Comparison of ENCODE assay signal across 9 mouse cellular contexts in the genomic region with DNA sequence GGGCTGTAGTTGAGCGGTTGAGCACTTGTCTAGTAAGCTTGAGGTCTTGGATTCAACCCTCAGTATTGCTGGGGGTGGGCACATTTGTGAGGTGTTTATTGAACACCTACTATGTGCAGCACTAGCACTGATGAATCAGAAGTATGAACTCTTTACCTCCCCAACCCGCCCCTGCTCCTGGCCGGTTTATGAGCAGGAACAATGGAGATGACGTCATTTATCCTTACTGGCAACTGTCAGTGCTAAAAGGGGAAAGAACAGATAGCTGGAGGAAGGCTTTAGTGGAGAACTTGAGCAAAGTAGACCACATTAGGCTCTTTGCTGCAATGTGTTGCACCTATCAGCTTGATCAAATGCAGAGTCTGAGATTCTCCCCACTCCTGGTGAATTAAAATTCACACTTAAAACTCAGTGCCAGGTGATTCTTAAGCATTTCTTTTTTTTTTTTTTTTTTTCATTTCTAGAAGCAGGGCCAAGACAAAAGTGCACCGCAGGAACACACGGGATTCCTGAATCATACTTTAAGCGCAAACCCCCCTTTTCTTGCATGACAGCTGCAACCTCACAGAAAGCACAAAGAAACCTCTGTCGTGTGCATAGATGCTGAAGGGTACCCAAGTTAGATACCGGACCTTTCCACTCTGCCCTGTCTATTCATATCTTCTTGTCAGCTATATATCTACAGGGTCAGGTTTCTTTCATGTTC. TPM values are rescaled to one million over a fixed set of nuclear protein-coding genes. Genes with fewer than 3 reads are reported as not detected.
DNase-seq lines count a peak whose midpoint lies in the region; ATAC-seq lines count a peak whose summit lies in the region.
"Had no signal": no experiment of that assay in that cellular context is flagged by ENCODE, and none has a peak within 500 bp of the region (broad histone marks: within the 10 kb centered on the region; RNA-seq: fewer than 3 reads in every experiment).

No protein-coding gene starts in this region.

- WGBS in hindbrain, embryonic 12.5 days = 55% methylated on average over 9 of the region's 9 CpGs
- WGBS in hindbrain, embryonic 11.5 days = 64% methylated on average over 9 of the region's 9 CpGs
- WGBS in embryonic facial prominence, embryonic 11.5 days = 42% methylated on average over 9 of the region's 9 CpGs
- WGBS in forebrain, embryonic 14.5 days = 24% methylated on average over 9 of the region's 9 CpGs
- 56% methylated on average over 9 of the region's 9 CpGs for WGBS in midbrain, embryonic 15.5 days

- no peaks in the 10 kb centered on the region for H3K9me3 ChIP-seq in hindbrain, embryonic 12.5 days (replicated peaks)
- no peaks in the 10 kb centered on the region for H3K9me3 ChIP-seq in hindbrain, embryonic 11.5 days (ENCODE audit: control insufficient read depth, low read length)
- no peaks in the 10 kb centered on the region for H3K9me3 ChIP-seq in embryonic facial prominence, embryonic 11.5 days (replicated peaks; ENCODE audit: control insufficient read depth, low read length)
- H3K9me3 ChIP-seq in forebrain, embryonic 14.5 days (replicated peaks; ENCODE audit: control insufficient read depth, low read length) = no peaks in the 10 kb centered on the region
- no peaks in the 10 kb centered on the region for H3K9me3 ChIP-seq in midbrain, embryonic 15.5 days

- no peak overlapping the region for H3K9ac ChIP-seq in hindbrain, embryonic 12.5 days
- no peak overlapping the region for H3K9ac ChIP-seq in hindbrain, embryonic 11.5 days (ENCODE audit: low read depth, low read length)
- no peak overlapping the region for H3K9ac ChIP-seq in embryonic facial prominence, embryonic 11.5 days (replicated peaks; ENCODE audit: low read length)
- H3K9ac ChIP-seq in forebrain, embryonic 14.5 days (ENCODE audit: low read length) = no peak overlapping the region
- no peak overlapping the region for H3K9ac ChIP-seq in midbrain, embryonic 15.5 days

- peak; percentile 31; the same call in 1 of the 2 replicates for ATAC-seq in hindbrain, embryonic 12.5 days (ENCODE audit: low FRiP score)
- ATAC-seq in hindbrain, embryonic 11.5 days (ENCODE audit: low FRiP score) = no peak
- no peak for ATAC-seq in embryonic facial prominence, embryonic 11.5 days (replicated peaks; ENCODE audit: insufficient number of reproducible peaks, low FRiP score, low TSS enrichment, low read depth)
- ATAC-seq in forebrain, embryonic 14.5 days = no peak
- no peak; the same call in 1 of the 2 replicates for ATAC-seq in midbrain, embryonic 15.5 days (replicated peaks)

- no peak for DNase-seq in hindbrain, embryonic 11.5 days (ENCODE audit: low spot score)
- DNase-seq in embryonic facial prominence, embryonic 11.5 days (ENCODE audit: low spot score) = no peak
- peak; percentile 31 for DNase-seq in forebrain, embryonic 14.5 days (ENCODE audit: low spot score)
- DNase-seq in urinary bladder, adult 18-20 months (ENCODE audit: low spot score in 2 of 2) = no peak
- DNase-seq in testis, postnatal 10 days (ENCODE audit: low spot score) = no peak
- DNase-seq: lung, adult 18-20 months; thymus, adult 18-20 months had no signal

- H3K4me2 ChIP-seq in hindbrain, embryonic 12.5 days (replicated peaks) = no peak overlapping the region
- H3K4me2 ChIP-seq in hindbrain, embryonic 11.5 days (replicated peaks; ENCODE audit: low read depth, low read length) = no peak overlapping the region
- H3K4me2 ChIP-seq in embryonic facial prominence, embryonic 11.5 days (ENCODE audit: low read depth, low read length) = no peak overlapping the region
- H3K4me2 ChIP-seq in forebrain, embryonic 14.5 days (ENCODE audit: low read length) = peak overlapping the region; percentile 1; the same call in 1 of the 2 replicates
- no peak overlapping the region for H3K4me2 ChIP-seq in midbrain, embryonic 15.5 days

- H3K4me1 ChIP-seq in hindbrain, embryonic 12.5 days = peaks cover 21% of the 10 kb centered on the region
- H3K4me1 ChIP-seq in hindbrain, embryonic 11.5 days (replicated peaks; ENCODE audit: control insufficient read depth, insufficient read depth, low read length) = no peaks in the 10 kb centered on the region
- H3K4me1 ChIP-seq in embryonic facial prominence, embryonic 11.5 days (ENCODE audit: control insufficient read depth, insufficient read depth, low read length) = no peaks in the 10 kb centered on the region
- H3K4me1 ChIP-seq in forebrain, embryonic 14.5 days (ENCODE audit: control insufficient read depth, insufficient read depth, low read length) = peaks cover 25% of the 10 kb centered on the region
- H3K4me1 ChIP-seq in midbrain, embryonic 15.5 days = peaks cover 6% of the 10 kb centered on the region; the same call in 1 of the 2 replicates

- peak overlapping the region; percentile 78 for H3K27ac ChIP-seq in hindbrain, embryonic 12.5 days
- no peak overlapping the region for H3K27ac ChIP-seq in hindbrain, embryonic 11.5 days (ENCODE audit: low read depth, low read length)
- peak overlapping the region; percentile 74 for H3K27ac ChIP-seq in embryonic facial prominence, embryonic 11.5 days (replicated peaks; ENCODE audit: low read depth, low read length)
- peak overlapping the region; percentile 79 for H3K27ac ChIP-seq in forebrain, embryonic 14.5 days (ENCODE audit: low read depth, low read length)
- peak overlapping the region; percentile 37; the same call in 1 of the 2 replicates for H3K27ac ChIP-seq in midbrain, embryonic 15.5 days

- no peaks in the 10 kb centered on the region for H3K27me3 ChIP-seq in hindbrain, embryonic 12.5 days
- H3K27me3 ChIP-seq in hindbrain, embryonic 11.5 days (ENCODE audit: control insufficient read depth, insufficient read depth, low read length) = no peaks in the 10 kb centered on the region
- no peaks in the 10 kb centered on the region for H3K27me3 ChIP-seq in embryonic facial prominence, embryonic 11.5 days (ENCODE audit: control insufficient read depth, insufficient read depth, low read length)
- no peaks in the 10 kb centered on the region for H3K27me3 ChIP-seq in forebrain, embryonic 14.5 days (replicated peaks; ENCODE audit: control insufficient read depth, insufficient read depth, low read length)
- H3K27me3 ChIP-seq in midbrain, embryonic 15.5 days (replicated peaks) = no peaks in the 10 kb centered on the region

- no peaks in the 10 kb centered on the region for H3K36me3 ChIP-seq in hindbrain, embryonic 12.5 days
- no peaks in the 10 kb centered on the region for H3K36me3 ChIP-seq in hindbrain, embryonic 11.5 days (ENCODE audit: control insufficient read depth, insufficient read depth, low read length)
- no peaks in the 10 kb centered on the region for H3K36me3 ChIP-seq in embryonic facial prominence, embryonic 11.5 days (replicated peaks; ENCODE audit: control insufficient read depth, insufficient read depth, low read depth, low read length)
- H3K36me3 ChIP-seq in forebrain, embryonic 14.5 days (ENCODE audit: control insufficient read depth, insufficient read depth, low read length) = no peaks in the 10 kb centered on the region
- H3K36me3 ChIP-seq in midbrain, embryonic 15.5 days (replicated peaks) = no peaks in the 10 kb centered on the region

- H3K4me3 ChIP-seq in hindbrain, embryonic 12.5 days = no peak overlapping the region
- H3K4me3 ChIP-seq in hindbrain, embryonic 11.5 days (ENCODE audit: low read depth, low read length) = no peak overlapping the region
- H3K4me3 ChIP-seq in embryonic facial prominence, embryonic 11.5 days (ENCODE audit: low read depth, low read length) = no peak overlapping the region
- H3K4me3 ChIP-seq in forebrain, embryonic 14.5 days (ENCODE audit: low read depth, low read length) = no peak overlapping the region
- no peak overlapping the region for H3K4me3 ChIP-seq in midbrain, embryonic 15.5 days

RNA-seq across cellular contexts. Expression of a gene that starts 56.6 kb away (rescaled TPM):
- 35.5 and 37.5 TPM in 2 replicates for polyA plus RNA-seq in hindbrain, embryonic 12.5 days (2016; fragmentation: Nextera tagmentation; extraction: Ambion mirVana)
- 34.3 and 41.7 TPM in 2 replicates for polyA plus RNA-seq in hindbrain, embryonic 11.5 days (2014; fragmentation: Nextera tagmentation; extraction: Ambion mirVana)
- polyA plus RNA-seq in embryonic facial prominence, embryonic 11.5 days (2014; fragmentation: Nextera tagmentation; extraction: Ambion mirVana) = 19.5 and 20.7 TPM in 2 replicates
- polyA plus RNA-seq in forebrain, embryonic 14.5 days (2014; fragmentation: Nextera tagmentation; extraction: Ambion mirVana) = 11.5 and 13.3 TPM in 2 replicates
- polyA plus RNA-seq in midbrain, embryonic 15.5 days (2015; fragmentation: Nextera tagmentation; extraction: Ambion mirVana) = 11.7 and 15.8 TPM in 2 replicates
